In genomic region chr4:69673456-69673855, GRCm38 (mm10) we compare ENCODE assay signal across 27 mouse cellular contexts.
DNase-seq lines count a peak whose midpoint lies in the region; ATAC-seq and TF ChIP-seq lines count a peak whose summit lies in the region.
"Had no signal": no experiment of that assay in that cellular context is flagged by ENCODE, and none has a peak within 500 bp of the region (broad histone marks: within the 10 kb centered on the region; RNA-seq: fewer than 3 reads in every experiment).

No protein-coding gene starts in this region.

- H3K4me1 ChIP-seq in forebrain, postnatal 0 days (ENCODE audit: insufficient read depth) = no peaks in the 10 kb centered on the region
- H3K4me1 ChIP-seq in forebrain, embryonic 16.5 days (replicated peaks; ENCODE audit: control insufficient read depth, insufficient read depth, low read length) = no peaks in the 10 kb centered on the region
- H3K4me1 ChIP-seq: embryonic facial prominence, embryonic 13.5 days; embryonic facial prominence, embryonic 15.5 days; forebrain, embryonic 10.5 days; forebrain, embryonic 12.5 days had no signal

- TF ChIP-seq CTCF in forebrain, postnatal 0 days (IDR thresholded peaks at IDR 0.05; ENCODE audit: low read depth) = no peak

- no peaks in the 10 kb centered on the region for H3K36me3 ChIP-seq in forebrain, postnatal 0 days (ENCODE audit: insufficient read depth)
- H3K36me3 ChIP-seq in forebrain, embryonic 16.5 days (ENCODE audit: control insufficient read depth, insufficient read depth) = no peaks in the 10 kb centered on the region
- H3K36me3 ChIP-seq: embryonic facial prominence, embryonic 13.5 days; embryonic facial prominence, embryonic 15.5 days; forebrain, embryonic 10.5 days; forebrain, embryonic 12.5 days; G1E had no signal

- H3K4me2 ChIP-seq in forebrain, postnatal 0 days (ENCODE audit: low read depth) = no peak overlapping the region
- H3K4me2 ChIP-seq in forebrain, embryonic 16.5 days (ENCODE audit: low read length) = no peak overlapping the region
- H3K4me2 ChIP-seq: embryonic facial prominence, embryonic 13.5 days; embryonic facial prominence, embryonic 15.5 days; forebrain, embryonic 12.5 days had no signal

- DNase-seq in forebrain, postnatal 0 days = no peak
- peak; percentile 13 for DNase-seq in left cerebral cortex, adult 11 months (ENCODE audit: low spot score)
- DNase-seq in left cerebral cortex, adult 8-10 months (ENCODE audit: low spot score in 2 of 2) = no peak
- DNase-seq in brain, adult 2 months (ENCODE audit: low read depth, low spot score) = peak; percentile 53
- DNase-seq: adrenal gland, adult 8-10 months; adrenal gland, postnatal 14 days; adrenal gland, postnatal 36 days; B cell, adult 2 months; cerebellum, adult 11 months; cerebellum, adult 18-20 months; cerebellum, adult 8-10 months; cerebellum, adult 9-11 months; cerebellum, postnatal 14 days; cerebellum, postnatal 36 days; embryo, embryonic 11 days had no signal

- no peak overlapping the region for H3K4me3 ChIP-seq in forebrain, postnatal 0 days (ENCODE audit: low read depth, low read length)
- no peak overlapping the region for H3K4me3 ChIP-seq in forebrain, embryonic 16.5 days (replicated peaks; ENCODE audit: low read length)
- H3K4me3 ChIP-seq: embryonic facial prominence, embryonic 13.5 days; embryonic facial prominence, embryonic 15.5 days; erythroblast, embryonic 14.5 days; forebrain, embryonic 10.5 days; forebrain, embryonic 12.5 days had no signal

- no peak overlapping the region for H3K9ac ChIP-seq in forebrain, postnatal 0 days
- no peak overlapping the region for H3K9ac ChIP-seq in forebrain, embryonic 16.5 days (replicated peaks; ENCODE audit: low read depth, low read length)
- H3K9ac ChIP-seq: embryonic facial prominence, embryonic 13.5 days; embryonic facial prominence, embryonic 15.5 days; forebrain, embryonic 12.5 days had no signal

- peak; percentile 72 for ATAC-seq in forebrain, postnatal 0 days
- no peak for ATAC-seq in forebrain, embryonic 16.5 days
- ATAC-seq: activated CD4-positive, CD25-positive, alpha-beta regulatory T cell, adult 4 months; CD4-positive, CD25-positive, alpha-beta regulatory T cell, adult 4 months; forebrain, embryonic 14.5 days; Patski had no signal

- no peaks in the 10 kb centered on the region for H3K9me3 ChIP-seq in forebrain, postnatal 0 days (ENCODE audit: low read length)
- no peaks in the 10 kb centered on the region for H3K9me3 ChIP-seq in forebrain, embryonic 16.5 days (ENCODE audit: control insufficient read depth, low read length)
- H3K9me3 ChIP-seq: embryonic facial prominence, embryonic 13.5 days; embryonic facial prominence, embryonic 15.5 days; forebrain, embryonic 10.5 days; forebrain, embryonic 12.5 days; G1E had no signal

- H3K27me3 ChIP-seq in forebrain, postnatal 0 days (ENCODE audit: insufficient read depth, low read length) = no peaks in the 10 kb centered on the region
- no peaks in the 10 kb centered on the region for H3K27me3 ChIP-seq in forebrain, embryonic 16.5 days (replicated peaks; ENCODE audit: control insufficient read depth, insufficient read depth, low read length)
- H3K27me3 ChIP-seq: CH12.LX; embryonic facial prominence, embryonic 13.5 days; embryonic facial prominence, embryonic 15.5 days; forebrain, embryonic 12.5 days; Patski had no signal

- H3K27ac ChIP-seq in forebrain, postnatal 0 days (ENCODE audit: low read depth, low read length) = no peak overlapping the region
- H3K27ac ChIP-seq in forebrain, embryonic 16.5 days (ENCODE audit: low read length) = no peak overlapping the region
- H3K27ac ChIP-seq: embryonic facial prominence, embryonic 13.5 days; embryonic facial prominence, embryonic 15.5 days; forebrain, embryonic 10.5 days; forebrain, embryonic 12.5 days had no signal

Comparison
In these comparisons a context has a peak if more than half of its experiments do, and no peak if none do; other contexts are left out.
1. DNase-seq: peak in left cerebral cortex, adult 11 months (single experiment) and brain, adult 2 months (single experiment); none in forebrain, postnatal 0 days (single experiment) and left cerebral cortex, adult 8-10 months (0 of 2).